Mouse (Mus musculus) brain, embryonic 18.5 days (tissue): ENCODE data around the gene Nomo1.
A peak's percentile ranks its signal among the peaks of the same experiment; 100 is the strongest.

Experiments
- DNase-seq: peaks from one replicate; pipeline ENCODE4 v3.0.0-alpha.2; 2012; ENCODE audit warnings: low read depth, low spot score

The Nomo1 gene

GRCm38 (mm10) chr7:46033109-46033869 lies at the start of gene Nomo1:
Gene Nomo1, plus strand, starts transcription at chr7:46033698.
- DNase-seq = peak; percentile 86

- DNase-seq = no peak
These were observed 46.6 kb upstream of the Nomo1 start for GRCm38 (mm10) chr7:45986893-45987292.

GRCm38 (mm10) chr7:45988344-45988743 lies 45.2 kb upstream of the Nomo1 start:
- DNase-seq = no peak

- no peak for DNase-seq
These were observed 41.0 kb upstream of the Nomo1 start for GRCm38 (mm10) chr7:45992470-45992869.

GRCm38 (mm10) chr7:46000577-46000976 lies 32.9 kb upstream of the Nomo1 start:
- no peak for DNase-seq

GRCm38 (mm10) chr7:46002748-46003147 lies 30.8 kb upstream of the Nomo1 start:
- no peak for DNase-seq

- peak; percentile 51 for DNase-seq
These were observed 23.9 kb upstream of the Nomo1 start for GRCm38 (mm10) chr7:46009578-46009977.

GRCm38 (mm10) chr7:46012121-46012520 lies 21.4 kb upstream of the Nomo1 start:
- no peak for DNase-seq

- peak; percentile 8 for DNase-seq
These were observed 20.1 kb upstream of the Nomo1 start for GRCm38 (mm10) chr7:46013266-46014010.

GRCm38 (mm10) chr7:46019594-46019993 lies 13.9 kb upstream of the Nomo1 start:
- DNase-seq = no peak

GRCm38 (mm10) chr7:46021951-46022350 lies 11.5 kb upstream of the Nomo1 start:
- no peak for DNase-seq

- DNase-seq = no peak
These were observed 8.1 kb upstream of the Nomo1 start for GRCm38 (mm10) chr7:46025436-46025835.

- DNase-seq = no peak
These were observed 4.8 kb upstream of the Nomo1 start for GRCm38 (mm10) chr7:46028681-46029080.

GRCm38 (mm10) chr7:46029299-46030144 lies 4.0 kb upstream of the Nomo1 start:
- DNase-seq = no peak

GRCm38 (mm10) chr7:46030145-46030488 lies 3.4 kb upstream of the Nomo1 start, which contains the start of gene Abcc6:
Gene Abcc6, minus strand, starts transcription at chr7:46030302.
- DNase-seq = no peak

- no peak for DNase-seq
These were observed 2.4 kb upstream of the Nomo1 start for GRCm38 (mm10) chr7:46031075-46031474.

GRCm38 (mm10) chr7:46033870-46034337 lies 406 bp downstream of the Nomo1 start:
- DNase-seq = no peak

GRCm38 (mm10) chr7:46034991-46035390 lies 1.5 kb downstream of the Nomo1 start:
- no peak for DNase-seq

- DNase-seq = no peak
These were observed 2.0 kb downstream of the Nomo1 start for GRCm38 (mm10) chr7:46035468-46035867.

- no peak for DNase-seq
These were observed 3.9 kb downstream of the Nomo1 start for GRCm38 (mm10) chr7:46037433-46037832.

- no peak for DNase-seq
These were observed 6.4 kb downstream of the Nomo1 start for GRCm38 (mm10) chr7:46039873-46040272.

GRCm38 (mm10) chr7:46044106-46044505 lies 10.6 kb downstream of the Nomo1 start:
- no peak for DNase-seq
